Mouse (Mus musculus): Measurements from ENCODE around the gene Fancc.

Gene Fancc

DNA sequence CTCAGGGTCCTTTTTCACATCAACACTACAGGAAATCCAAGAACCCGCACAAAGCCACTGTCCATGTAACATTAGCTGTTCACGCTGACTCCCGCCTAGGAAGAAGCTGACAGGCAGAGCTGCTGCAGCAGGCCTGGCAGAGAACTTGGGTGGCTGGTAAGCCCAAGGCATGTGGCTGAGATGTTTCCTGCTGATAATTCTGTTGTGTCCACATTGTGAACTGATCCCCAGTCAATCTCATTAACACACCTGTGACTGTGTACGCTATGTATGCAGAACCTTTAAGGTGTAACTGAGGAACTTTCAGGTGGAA is 182.5 kb downstream of the Fancc start:
- no peak for DNase-seq

DNA sequence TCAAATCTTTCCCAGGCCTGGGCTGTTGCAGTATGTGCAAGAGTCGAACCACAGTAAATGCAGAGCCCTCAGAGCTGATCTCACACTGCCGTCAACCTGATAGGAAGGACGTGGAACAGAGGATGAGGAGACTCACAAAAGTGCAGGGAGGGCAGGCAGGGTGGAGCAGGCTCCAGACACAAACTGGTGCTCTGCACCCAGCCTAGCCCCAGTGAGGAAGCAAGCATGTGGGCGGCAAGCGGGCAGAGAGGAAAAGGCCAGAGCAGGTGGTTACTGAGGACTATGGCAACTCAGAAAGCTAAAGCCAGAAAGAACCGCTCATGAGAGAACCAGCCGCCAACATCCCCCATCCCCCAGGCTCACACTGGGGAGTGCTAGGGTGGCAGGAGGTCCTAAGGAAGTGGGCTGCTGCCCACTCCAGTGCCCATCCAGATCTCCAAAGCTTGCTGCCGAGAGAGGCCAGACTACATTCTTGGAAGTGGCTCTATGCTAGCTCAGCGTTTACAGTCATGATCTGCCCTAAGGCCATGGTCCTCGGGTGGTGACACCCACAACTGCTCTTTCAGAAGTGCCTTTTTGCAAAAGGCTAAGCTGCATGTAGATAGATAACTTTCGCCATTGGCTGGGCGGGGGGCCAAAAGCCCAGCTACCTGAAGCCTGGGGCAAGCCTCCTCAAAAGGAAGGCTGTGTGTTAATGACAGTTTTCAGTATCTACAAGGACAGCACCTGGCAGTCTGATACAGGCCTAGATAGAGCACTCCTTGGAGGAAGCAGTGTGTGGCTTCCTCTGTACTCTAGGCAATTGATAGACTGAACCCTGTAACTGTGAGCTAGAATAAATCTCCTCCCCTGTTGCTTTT is 183.1 kb downstream of the Fancc start:
- DNase-seq = no peak

DNA sequence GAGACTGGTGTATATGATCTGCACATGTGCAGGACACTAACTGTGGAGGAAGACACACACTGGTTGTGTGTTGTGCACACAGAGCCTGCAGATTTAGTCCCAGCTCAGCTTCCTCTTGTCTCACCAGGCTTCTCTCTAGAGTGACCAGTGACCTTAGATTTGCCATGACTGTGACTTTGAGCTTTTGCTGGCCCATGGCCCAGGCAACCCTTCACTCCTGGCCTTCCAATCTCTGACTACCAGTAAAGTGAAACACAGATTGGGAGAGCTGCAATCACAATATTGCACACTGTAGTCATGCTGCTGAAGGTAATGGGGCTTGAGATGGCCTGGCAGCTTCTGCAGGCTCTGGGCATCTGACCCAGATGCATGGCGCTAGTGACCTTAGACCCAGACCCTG is 183.8 kb downstream of the Fancc start:
- no peak for DNase-seq

DNA sequence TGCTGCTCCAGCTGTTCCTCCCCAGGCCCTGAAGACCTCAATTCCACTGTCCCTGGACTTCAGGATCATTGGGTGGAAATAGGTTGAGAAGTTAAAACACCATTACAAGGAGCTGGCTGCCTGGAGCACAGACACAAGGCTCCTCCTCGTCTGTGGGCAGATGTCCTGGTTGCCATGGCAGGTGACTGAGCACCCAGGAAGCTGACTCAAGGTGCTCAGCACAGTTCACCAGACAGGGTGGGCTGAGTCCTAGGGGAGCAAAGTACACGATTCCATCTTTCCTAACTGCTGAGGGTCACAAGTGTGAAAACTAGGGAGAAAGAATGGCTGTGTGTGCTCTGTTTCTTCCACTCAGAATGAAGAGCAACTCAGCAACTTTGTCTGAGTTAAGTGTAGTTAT is 185.9 kb downstream of the Fancc start:
- no peak for DNase-seq

DNA sequence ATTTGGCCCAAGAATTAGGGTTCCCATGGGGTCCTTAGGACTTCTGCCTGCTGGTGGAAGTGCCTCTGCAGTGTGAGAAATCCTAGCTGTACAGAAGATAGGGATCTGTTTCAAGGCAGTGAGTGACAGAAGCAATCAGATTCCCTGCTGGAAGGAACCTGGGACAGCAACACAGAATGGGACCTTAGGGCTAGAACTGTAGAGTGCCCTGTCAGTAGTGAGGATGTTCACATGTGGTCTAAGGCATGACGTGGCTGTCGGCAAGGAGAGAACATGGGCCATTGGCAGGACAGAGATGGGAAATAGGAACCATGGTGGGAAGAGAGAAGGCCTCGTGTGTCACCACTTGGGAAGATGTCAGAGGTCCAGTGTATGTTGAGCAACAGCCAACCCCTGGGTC is 187.5 kb downstream of the Fancc start:
- no peak for DNase-seq

DNA sequence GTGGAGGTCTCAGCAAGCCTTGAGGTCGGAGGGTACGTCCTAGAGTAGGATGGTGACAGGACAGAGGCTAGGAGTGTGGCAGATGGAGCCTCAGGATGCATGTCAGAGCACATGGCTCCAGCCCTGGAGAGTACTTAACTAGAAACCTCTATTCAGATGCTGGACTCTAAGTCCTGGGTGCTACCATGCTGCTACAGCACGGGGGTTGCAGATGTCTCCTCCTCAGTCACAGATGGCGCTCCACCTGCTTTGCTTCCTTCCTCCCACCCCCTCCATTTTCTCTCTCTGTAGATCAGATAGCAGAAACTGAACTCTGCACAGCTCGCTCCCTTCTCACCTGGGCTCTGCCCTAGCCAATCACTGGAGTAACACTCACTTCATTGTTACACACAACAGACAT is 190.3 kb downstream of the Fancc start:
- no peak for DNase-seq

DNA sequence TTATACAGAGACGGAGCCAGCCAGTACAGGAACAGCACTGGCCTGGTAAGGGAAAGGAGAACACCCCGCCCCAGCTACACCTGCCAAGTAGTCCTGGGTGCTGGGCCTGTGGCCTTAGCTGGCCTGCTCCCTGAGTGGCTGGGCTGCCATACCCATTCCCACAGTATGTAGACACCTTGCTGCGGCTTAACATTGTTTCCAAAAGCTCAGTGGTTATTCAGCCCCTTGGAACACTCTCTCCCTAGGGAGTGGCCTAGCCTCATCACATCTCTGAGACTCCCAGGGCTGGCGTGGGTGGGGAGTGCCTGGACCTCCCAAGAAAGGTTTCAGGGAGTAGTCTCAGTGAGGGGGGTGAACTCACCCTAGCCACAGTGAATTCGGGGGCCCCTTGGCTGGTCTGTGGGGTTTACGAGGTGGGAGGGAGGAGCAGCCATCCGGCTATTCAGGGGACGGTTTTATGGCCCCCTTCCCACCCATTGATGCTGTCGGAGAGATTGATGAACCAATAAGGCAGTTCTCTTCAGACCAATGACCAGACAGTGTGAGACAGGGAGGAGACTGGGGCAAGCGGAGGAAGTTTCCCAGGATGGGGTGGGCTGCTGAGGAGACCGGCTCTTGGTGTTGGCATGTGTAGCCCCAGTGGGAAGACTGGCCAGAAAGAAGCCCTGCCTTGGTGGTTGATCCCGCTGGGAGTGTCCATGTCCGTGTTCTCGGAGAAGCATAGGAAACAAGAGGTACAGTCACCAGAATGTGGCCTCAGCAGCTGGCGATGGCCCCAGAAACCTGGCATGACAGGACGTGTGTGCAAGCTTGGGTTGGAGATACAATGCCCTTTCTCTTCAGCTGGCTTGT is 191.7 kb downstream of the Fancc start:
- DNase-seq = peak; percentile 30 to 44

DNA sequence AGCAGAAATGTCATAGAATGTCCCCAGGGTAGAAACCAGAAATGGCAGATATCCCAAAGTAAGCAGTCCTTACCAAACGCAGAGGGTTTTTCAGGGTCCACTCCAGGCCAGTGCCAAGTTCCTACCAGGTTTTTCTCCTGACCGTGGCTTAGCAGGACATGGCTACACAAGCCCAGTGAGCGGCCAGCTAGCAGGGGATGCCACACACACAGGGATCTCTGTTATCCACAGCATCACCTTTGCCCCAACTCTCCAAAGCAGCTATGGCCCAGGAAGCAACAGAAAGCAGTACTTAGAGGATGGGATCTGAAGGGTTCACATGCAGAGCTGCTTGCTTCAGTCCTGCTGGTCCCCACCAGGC is 192.3 kb downstream of the Fancc start:
- DNase-seq = no peak

DNA sequence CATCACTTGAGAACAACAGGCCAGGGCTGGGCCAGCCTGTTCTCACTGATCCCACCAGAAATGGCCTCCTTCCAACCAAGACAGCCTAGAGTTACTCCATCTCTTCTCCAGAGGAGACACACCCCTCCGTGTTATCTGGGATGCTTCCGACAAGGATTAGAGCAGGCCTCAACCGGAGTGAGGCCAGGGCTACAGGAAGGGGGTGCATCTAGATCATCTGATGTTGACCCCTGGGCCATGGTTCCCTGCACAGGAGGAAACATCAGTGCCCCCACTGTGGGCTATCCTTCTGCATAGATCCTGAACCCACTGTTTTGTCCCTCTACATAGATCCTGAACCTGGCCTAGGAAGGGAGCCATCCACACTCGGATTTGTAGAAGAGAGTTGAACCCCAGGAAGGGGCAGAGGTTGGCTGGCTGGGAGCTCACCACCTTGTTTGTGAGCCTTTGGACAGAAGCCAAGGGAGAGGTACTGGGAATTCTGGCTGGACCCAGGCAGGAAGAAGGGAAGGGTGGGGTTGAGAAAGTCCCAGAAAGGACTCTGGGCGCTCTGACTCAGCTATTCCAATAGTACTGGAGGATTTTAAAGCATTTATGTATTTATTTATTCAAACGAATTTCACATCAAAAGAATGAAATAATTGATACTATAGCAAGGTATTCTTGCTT is 192.8 kb downstream of the Fancc start:
- DNase-seq = peak in 1 of 2 experiments; percentile 56

DNA sequence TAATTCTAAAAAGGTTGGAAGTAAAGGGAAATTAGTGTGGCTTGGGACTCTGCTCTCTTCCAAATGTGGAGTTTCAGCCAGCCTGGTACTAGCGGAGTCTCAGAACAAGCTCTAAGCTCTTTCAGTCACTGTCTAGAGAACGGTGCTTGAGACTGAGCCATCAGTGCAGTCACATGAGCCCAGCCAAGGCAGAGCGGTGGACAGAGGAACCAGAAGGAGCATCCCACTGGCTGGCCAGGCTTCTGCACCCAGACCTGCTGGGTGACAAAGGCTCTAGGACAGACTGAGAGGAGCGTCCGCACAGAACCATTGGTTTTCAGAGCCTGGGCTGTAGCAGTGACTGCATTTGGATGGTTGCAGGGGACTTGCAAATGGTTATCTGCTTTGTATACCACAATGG is 194.7 kb downstream of the Fancc start:
- DNase-seq = no peak

DNA sequence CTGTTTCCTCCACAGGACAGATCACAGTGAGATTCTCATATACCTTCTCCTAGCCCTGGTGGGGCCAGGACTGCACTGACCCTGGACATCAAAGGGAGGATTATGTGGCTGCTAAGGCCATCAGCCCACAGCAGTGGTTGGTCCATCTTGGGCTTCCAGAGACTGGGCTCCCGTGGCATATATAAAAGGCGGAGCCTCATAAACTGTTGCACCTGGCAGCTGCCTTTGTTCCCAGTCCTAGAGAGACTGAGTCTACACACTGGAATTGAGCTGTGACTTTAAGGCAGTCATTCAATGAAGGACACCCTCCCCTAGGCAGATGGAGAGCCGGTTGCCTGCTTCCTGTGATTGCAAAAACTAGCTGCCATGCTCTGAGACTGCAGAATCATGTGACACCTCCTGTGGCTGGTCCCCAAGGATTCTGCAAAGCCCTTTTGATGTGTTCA is 195.3 kb downstream of the Fancc start:
- DNase-seq = no peak

DNA sequence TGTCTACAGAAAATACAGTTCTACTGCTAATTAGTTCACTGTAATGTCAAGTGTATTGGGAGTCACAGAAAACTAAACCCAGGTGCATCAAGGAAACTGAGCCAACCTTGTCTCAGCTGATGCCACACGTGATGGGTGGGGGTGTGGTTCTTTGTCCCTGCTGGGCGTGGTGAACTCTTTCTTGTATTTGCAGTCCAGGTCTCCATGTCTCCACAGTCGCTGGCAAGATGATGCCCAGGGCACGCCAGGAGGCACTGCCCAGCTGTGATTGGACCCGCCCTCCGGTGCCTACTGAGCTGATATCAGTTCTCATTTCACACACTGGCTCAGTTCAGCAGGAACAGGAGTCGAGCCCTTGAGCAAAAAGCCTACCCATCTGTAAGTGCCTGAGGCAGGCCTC is 196.1 kb downstream of the Fancc start:
- DNase-seq = no peak

DNA sequence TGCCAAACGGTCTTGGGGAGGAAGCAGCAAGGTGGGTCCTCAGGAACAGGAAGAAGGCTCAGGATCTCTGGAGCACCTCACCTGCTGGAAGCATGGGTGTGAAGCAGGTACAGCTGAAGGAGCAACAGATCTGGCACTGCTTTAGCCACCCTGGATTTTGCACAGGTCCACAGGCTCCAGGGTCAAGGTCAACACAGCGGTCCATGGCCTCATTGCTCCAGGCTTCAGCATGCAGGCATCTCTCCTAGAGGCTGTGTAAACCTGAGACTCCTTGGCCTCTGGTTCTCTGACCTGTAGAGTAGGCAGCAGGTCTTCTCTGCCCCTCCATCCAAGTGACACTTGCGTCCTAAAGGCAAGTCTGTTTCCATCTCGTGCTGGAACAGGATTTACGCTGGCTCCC is 198.1 kb downstream of the Fancc start:
- DNase-seq = no peak

DNA sequence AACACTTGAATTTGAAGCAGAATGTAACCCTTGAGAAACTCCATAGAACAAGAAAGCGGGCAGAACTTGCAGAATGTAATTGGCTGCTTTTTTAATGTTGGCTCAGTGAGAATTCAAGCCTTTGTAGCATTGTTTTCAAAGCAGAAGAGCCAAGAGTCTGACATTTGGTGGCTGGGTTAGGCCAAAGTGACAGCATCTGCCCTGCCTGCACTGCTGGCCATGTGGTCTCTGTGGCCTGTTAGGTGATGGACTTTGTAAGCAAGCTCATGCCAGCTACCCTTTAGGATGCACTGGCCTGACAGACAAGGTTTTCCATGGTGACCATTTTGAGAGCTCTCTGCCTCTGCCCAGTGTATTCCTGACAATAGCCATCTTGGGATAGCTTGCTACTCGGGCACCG is 199.1 kb downstream of the Fancc start:
- no peak for DNase-seq

DNA sequence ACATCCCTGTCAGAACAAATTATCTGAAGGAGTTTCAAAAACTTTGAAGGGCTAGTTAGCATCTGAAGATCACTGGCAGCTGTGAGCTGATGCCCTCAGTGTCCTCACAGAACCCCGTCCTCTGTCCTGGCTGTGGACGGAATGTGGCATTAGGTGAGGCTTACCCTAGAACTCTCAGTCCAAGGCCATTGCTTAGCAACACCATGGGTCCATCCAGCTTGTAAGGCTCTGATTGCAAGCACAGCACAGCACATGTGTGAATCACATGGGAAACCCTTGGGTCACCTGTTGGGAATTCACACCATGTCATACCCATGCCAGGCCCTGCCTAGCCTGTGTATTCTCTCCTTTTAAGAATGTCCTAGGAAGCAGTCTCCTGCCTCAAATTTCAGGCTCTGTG is 200.1 kb downstream of the Fancc start:
- no peak for DNase-seq

DNA sequence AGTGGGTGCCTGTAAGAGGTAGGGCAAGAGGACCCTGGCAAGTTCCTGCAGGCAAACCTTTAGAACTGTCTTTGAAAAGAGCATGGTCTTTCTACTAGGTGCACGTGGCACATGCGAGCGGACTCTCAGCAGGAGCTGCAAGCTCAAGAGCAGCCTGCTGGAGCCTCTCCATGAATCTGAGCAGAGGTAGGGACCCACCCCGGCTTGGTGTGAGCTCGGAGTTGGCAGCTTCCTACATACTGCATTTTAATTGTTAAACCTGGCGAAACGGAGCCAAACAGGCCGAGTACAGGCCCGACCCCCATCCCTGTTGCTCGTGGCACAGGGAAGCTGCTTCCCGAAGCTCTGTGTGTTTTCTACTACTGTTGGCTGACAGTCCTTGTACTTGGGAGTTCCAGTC is 200.8 kb downstream of the Fancc start:
- DNase-seq = no peak

DNA sequence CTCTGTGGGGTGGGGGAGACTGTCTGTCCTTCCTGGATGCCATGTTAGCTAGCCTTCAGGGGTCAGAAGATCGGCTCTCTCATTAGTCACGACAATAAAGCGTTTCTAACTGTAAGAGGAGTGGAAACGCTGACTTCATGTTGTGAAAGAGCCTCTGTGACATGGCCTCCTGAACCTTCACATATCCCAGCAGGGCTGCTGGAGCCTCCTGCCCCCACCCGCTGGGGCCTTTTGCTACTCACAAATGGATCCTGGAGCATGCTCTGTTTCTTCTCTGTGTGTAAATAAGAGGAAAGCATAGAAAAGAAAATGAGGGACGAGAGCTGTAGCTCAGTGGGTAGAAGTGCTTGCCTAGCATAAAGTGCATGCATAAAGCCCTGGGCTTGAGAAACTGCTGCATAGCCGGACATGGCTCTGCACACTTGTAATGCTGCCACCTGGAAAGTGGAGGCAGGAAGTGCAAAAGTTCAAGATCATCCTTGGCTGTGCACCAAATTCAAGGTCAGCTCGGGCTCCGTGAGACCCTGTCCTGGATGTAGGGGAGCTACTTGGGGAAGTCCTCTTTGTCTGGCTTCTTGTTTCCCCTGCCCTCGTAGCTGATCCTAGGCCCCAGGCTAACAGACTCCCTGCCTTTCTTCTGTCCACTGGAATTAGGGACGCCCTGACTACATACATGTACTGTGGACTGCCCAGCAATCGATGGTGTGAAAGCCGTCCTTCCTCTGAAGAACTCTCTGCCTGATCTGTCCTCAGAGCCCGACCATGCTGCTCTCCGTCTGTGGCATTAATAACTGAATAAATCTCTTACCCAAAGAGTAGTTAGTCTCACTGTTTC is 202.5 kb downstream of the Fancc start:
- DNase-seq = peak; percentile 32 to 58

DNA sequence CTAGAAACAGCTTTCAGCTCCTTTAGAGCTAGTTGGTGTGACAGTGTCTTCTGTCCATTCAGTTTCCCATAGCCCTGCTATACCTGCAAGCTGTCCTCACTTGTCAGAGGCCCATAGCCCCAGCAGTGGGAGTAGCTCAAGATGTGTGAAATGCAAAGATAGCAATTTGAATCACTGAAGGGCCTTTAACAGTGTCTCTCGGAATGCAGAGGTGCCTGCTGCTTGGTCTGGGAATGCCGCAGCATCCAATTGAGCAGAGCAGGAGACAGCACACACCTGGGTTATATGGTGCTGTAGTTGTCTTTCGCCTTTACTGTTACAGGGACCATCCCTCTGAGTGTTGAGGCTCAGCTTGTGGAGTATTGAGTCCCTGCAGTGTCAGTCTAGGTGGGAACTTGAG is 203.4 kb downstream of the Fancc start:
- no peak for DNase-seq

DNA sequence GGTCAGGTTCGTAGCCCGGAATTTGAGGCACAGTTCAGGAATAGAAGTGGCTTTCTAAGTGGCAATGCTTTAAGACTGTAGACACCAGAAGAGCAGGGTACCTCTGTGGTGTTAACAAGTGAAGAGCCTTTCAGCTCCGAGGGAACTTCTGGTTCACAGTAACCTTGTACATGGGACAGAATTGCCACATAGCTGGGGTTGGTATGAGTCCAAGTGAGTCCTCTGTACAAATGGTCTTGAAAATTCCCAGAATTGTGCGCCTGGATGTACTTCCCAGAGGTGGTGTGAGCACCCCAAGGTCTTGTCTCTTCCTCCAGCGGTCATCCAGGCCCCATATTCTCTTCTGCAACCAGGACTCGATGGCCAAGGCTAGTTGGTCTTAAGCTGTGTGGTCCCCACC is 206.1 kb downstream of the Fancc start:
- DNase-seq = peak in 1 of 2 experiments; percentile 34

DNA sequence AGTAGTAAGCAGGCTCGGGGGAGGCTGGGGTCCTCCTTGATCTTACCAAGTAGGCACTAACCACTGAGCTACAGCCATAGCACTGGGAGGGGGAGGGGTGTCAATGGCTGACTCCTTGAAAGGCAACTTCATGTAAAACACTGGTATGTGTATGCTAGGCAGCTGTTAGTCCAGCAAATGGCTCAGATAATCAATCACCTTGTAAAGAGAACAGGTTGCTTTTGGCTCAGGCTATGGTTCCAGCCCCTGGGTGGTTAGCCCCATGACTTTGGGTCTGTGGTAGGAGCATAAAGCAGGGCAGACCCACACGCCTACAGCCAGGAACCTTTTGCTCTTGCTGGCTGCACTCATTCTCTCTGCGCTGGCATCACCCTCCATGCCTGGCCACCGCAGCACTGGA is 207.0 kb downstream of the Fancc start:
- no peak for DNase-seq

DNA sequence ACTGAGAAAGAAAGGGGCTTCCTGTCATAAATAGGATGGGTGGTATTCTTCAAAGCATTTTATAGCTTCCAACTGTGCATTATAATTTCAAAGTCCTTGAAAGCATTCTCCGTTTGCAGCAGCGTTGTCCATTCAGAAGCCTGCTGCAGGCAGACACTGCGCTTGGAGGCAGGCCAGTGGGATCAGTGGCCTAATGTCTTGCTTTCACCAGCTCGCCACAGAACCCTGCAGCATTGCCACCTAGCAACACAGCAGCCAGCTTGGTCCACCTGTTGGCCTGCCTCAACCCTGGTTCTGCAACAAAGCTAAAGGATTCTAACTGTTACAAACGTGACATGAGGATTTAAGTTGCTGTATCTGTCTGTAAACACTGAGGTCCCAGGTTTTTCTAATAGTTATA is 207.4 kb downstream of the Fancc start:
- DNase-seq = no peak

DNA sequence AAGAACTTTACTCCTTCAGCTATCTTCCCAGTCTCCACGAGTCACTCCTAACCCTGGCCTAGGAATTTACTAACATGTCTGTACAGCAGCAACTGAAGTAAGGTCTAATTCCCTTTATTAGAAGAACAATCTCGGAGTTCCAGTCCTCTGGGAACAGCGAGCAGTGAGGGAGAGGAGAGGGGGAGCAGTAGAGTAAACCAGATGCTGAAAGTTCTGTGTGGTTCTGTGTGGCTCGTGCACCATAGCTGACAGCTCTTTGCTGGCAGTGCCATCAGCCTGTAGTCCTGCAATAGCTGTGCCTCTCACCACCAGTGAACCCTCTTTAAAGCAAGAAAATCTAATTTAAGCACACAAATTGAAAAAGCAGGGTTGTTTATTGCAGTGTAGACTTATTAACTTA is 207.9 kb downstream of the Fancc start:
- DNase-seq = no peak
